Mouse (Mus musculus) embryonic facial prominence, embryonic 12.5 days (tissue): ENCODE measurements around the gene Cadm1. TPM values are rescaled to one million over a fixed set of nuclear protein-coding genes. Genes with fewer than 3 reads are reported as not detected.
A peak's percentile ranks its signal among the peaks of the same experiment; 100 is the strongest.

Experiments used
- ATAC-seq: fragments of 200-750 bp; cut with Nextera tagmentation; 2 replicates; pipeline ENCODE4 v1.8.0; 2017; ENCODE audit not compliant: insufficient number of reproducible peaks, insufficient read depth, low FRiP score, low TSS enrichment
- H3K27ac ChIP-seq: fragments of 300-500 bp; sonication (generic); 2 replicates; pipeline ENCODE4 v1.5.1; 2016; ENCODE audit warnings: mild to moderate bottlenecking
- H3K27me3 ChIP-seq: fragments of 300-500 bp; sonication (generic); 2 replicates; pipeline ENCODE4 v1.6.1; 2016; ENCODE audit warnings: mild to moderate bottlenecking, moderate library complexity
- H3K36me3 ChIP-seq: fragments of 300-500 bp; sonication (generic); 2 replicates; pipeline ENCODE4 v1.6.1; 2016; ENCODE audit warnings: mild to moderate bottlenecking
- H3K4me1 ChIP-seq: fragments of 300-500 bp; sonication (generic); 2 replicates; pipeline ENCODE4 v1.6.1; 2016
- H3K4me2 ChIP-seq: fragments of 300-500 bp; sonication (generic); replicated peaks from 2 replicates; pipeline ENCODE4 v1.6.1; 2016; ENCODE audit warnings: mild to moderate bottlenecking, moderate library complexity
- H3K4me3 ChIP-seq: fragments of 300-500 bp; sonication (generic); 2 replicates; pipeline ENCODE4 v1.5.1; 2016; ENCODE audit warnings: mild to moderate bottlenecking
- H3K9ac ChIP-seq: fragments of 300-500 bp; sonication (generic); 2 replicates; pipeline ENCODE4 v1.6.1; 2016; ENCODE audit warnings: mild to moderate bottlenecking, moderate library complexity
- H3K9me3 ChIP-seq: fragments of 300-500 bp; sonication (generic); 2 replicates; pipeline ENCODE4 v1.6.1; 2016; ENCODE audit warnings: mild to moderate bottlenecking, moderate library complexity
- WGBS: fragments of 180-500 bp; shearing (Covaris S2); methylation state at CpG from one replicate; pipeline ENCODE4 v1.1.7; 2016; 5-methylcytosine and 5-hydroxymethylcytosine counted together
- polyA plus RNA-seq: library from polyadenylated mRNA; unstranded; fragments of >200 nt; fragmentation: Nextera tagmentation; extraction: Ambion mirVana; gene quantifications from 2 replicates; pipeline ENCODE4 v1.2.1, GENCODE M21; 2016

Gene Cadm1
- polyA plus RNA-seq, 1 experiment from 2014 or later, result 73.9 TPM

GRCm38 (mm10) chr9:47552960-47553575 is 23.1 kb downstream of the Cadm1 start:
- 84% methylated on average over 10 of the region's 10 CpGs for WGBS
- Histone ChIP-seq H3K4me2 (no peak overlapping the region), H3K27me3 (no peaks in the 10 kb centered on the region), H3K36me3 (no peaks in the 10 kb centered on the region), H3K27ac (no peak overlapping the region), H3K9me3 (no peaks in the 10 kb centered on the region), H3K9ac (no peak overlapping the region), H3K4me3 (no peak overlapping the region), H3K4me1 (0 out of 2 replicates have a peak, but pooled peaks cover 2% of the 10 kb centered on the region)
- no peak for ATAC-seq

GRCm38 (mm10) chr9:47560726-47561125 is 30.8 kb downstream of the Cadm1 start:
- no peaks in the 10 kb centered on the region for H3K27me3 ChIP-seq
- H3K9ac ChIP-seq, result no peak overlapping the region
- WGBS, result 88% methylated on average over 3 of the region's 3 CpGs
- no peaks in the 10 kb centered on the region for H3K36me3 ChIP-seq
- no peak overlapping the region for H3K4me2 ChIP-seq
- H3K4me3 ChIP-seq, result no peak overlapping the region
- no peaks in the 10 kb centered on the region for H3K9me3 ChIP-seq
- ATAC-seq, result no peak
- 0 out of 2 replicates have a peak, but pooled peaks cover 2% of the 10 kb centered on the region for H3K4me1 ChIP-seq
- no peak overlapping the region for H3K27ac ChIP-seq

DNA sequence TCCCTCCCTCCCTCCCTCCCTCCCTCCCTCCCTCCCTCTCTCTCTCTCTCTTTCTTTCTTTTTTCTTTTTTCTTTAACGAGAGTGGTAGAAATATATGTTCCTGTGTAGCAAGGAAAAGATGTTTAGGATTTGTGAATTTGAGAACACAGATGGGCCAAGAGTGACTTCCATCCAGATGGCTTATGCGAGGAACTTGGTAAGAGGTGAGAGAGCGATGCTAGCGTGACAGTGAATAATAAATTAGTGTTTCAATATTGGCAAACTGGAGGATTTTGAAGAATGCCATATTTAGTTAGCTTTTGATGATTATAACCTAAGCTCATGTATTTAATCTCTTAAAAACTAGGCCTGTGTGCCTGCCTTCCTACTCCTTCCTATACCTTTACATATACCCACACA is 31.6 kb downstream of the Cadm1 start:
- H3K4me1 ChIP-seq, result no peaks in the 10 kb centered on the region
- no peaks in the 10 kb centered on the region for H3K27me3 ChIP-seq
- WGBS, result 89% methylated on average over 4 of the region's 4 CpGs
- no peak overlapping the region for H3K4me2 ChIP-seq
- no peaks in the 10 kb centered on the region for H3K9me3 ChIP-seq
- no peak overlapping the region for H3K4me3 ChIP-seq
- H3K27ac ChIP-seq, result no peak overlapping the region
- no peaks in the 10 kb centered on the region for H3K36me3 ChIP-seq
- no peak for ATAC-seq
- no peak overlapping the region for H3K9ac ChIP-seq

- WGBS, result 71% methylated on average over 5 of the region's 5 CpGs
- no peak for ATAC-seq
- H3K27ac ChIP-seq, result no peak overlapping the region
Measured at GRCm38 (mm10) chr9:47565088-47565487, 35.1 kb downstream of the Cadm1 start.

GRCm38 (mm10) chr9:47567873-47568272 is 37.9 kb downstream of the Cadm1 start:
- Histone ChIP-seq H3K4me2 (no peak overlapping the region), H3K27me3 (peaks cover 3% of the 10 kb centered on the region; the same call in 1 of the 2 replicates), H3K9me3 (no peaks in the 10 kb centered on the region), H3K36me3 (no peaks in the 10 kb centered on the region), H3K4me1 (peaks cover 4% of the 10 kb centered on the region; the same call in 1 of the 2 replicates), H3K9ac (no peak overlapping the region), H3K27ac (no peak overlapping the region), H3K4me3 (no peak overlapping the region)
- no peak for ATAC-seq
- WGBS, result 79% methylated on average over 6 of the region's 6 CpGs

More at GRCm38 (mm10) chr9:47565088-47565487, 35.1 kb downstream of the Cadm1 start:
- Histone ChIP-seq H3K27me3 (no peaks in the 10 kb centered on the region; the same call in 1 of the 2 replicates), H3K36me3 (no peaks in the 10 kb centered on the region), H3K9me3 (no peaks in the 10 kb centered on the region), H3K4me2 (no peak overlapping the region), H3K4me1 (no peaks in the 10 kb centered on the region), H3K9ac (no peak overlapping the region), H3K4me3 (no peak overlapping the region)

GRCm38 (mm10) chr9:47570184-47570583 is 40.2 kb downstream of the Cadm1 start:
- peaks cover 3% of the 10 kb centered on the region; the same call in 1 of the 2 replicates for H3K27me3 ChIP-seq
- H3K27ac ChIP-seq, result no peak overlapping the region
- H3K36me3 ChIP-seq, result no peaks in the 10 kb centered on the region
- no peaks in the 10 kb centered on the region for H3K9me3 ChIP-seq
- no peak for ATAC-seq
- no peak overlapping the region for H3K4me3 ChIP-seq
- 66% methylated on average over 4 of the region's 4 CpGs for WGBS
- H3K4me1 ChIP-seq, result peaks cover 13% of the 10 kb centered on the region
- no peak overlapping the region for H3K4me2 ChIP-seq
- H3K9ac ChIP-seq, result no peak overlapping the region

- H3K4me3 ChIP-seq, result no peak overlapping the region
- H3K9me3 ChIP-seq, result no peaks in the 10 kb centered on the region
- H3K27me3 ChIP-seq, result peaks cover 6% of the 10 kb centered on the region; the same call in 1 of the 2 replicates
- no peak overlapping the region for H3K9ac ChIP-seq
- no peak overlapping the region for H3K4me2 ChIP-seq
- 92% methylated on average over 7 of the region's 7 CpGs for WGBS
- no peak for ATAC-seq
- peaks cover 22% of the 10 kb centered on the region for H3K4me1 ChIP-seq
- H3K36me3 ChIP-seq, result no peaks in the 10 kb centered on the region
- no peak overlapping the region for H3K27ac ChIP-seq
Measured at GRCm38 (mm10) chr9:47571461-47571860, 41.5 kb downstream of the Cadm1 start.

GRCm38 (mm10) chr9:47572132-47572531 is 42.2 kb downstream of the Cadm1 start:
- peaks cover 7% of the 10 kb centered on the region; the same call in 1 of the 2 replicates for H3K27me3 ChIP-seq
- no peak overlapping the region for H3K4me3 ChIP-seq
- no peak overlapping the region for H3K9ac ChIP-seq
- H3K4me2 ChIP-seq, result no peak overlapping the region
- H3K9me3 ChIP-seq, result no peaks in the 10 kb centered on the region
- H3K36me3 ChIP-seq, result no peaks in the 10 kb centered on the region
- 76% methylated on average over 5 of the region's 5 CpGs for WGBS
- ATAC-seq, result no peak
- H3K27ac ChIP-seq, result no peak overlapping the region
- peaks cover 22% of the 10 kb centered on the region for H3K4me1 ChIP-seq

- peaks cover 22% of the 10 kb centered on the region for H3K4me1 ChIP-seq
- H3K36me3 ChIP-seq, result no peaks in the 10 kb centered on the region
- H3K4me2 ChIP-seq, result no peak overlapping the region
- peaks cover 7% of the 10 kb centered on the region; the same call in 1 of the 2 replicates for H3K27me3 ChIP-seq
- no peak overlapping the region for H3K4me3 ChIP-seq
- no peaks in the 10 kb centered on the region for H3K9me3 ChIP-seq
- WGBS, result 86% methylated on average over 7 of the region's 7 CpGs
- H3K27ac ChIP-seq, result no peak overlapping the region
- ATAC-seq, result no peak
- H3K9ac ChIP-seq, result no peak overlapping the region
Measured at GRCm38 (mm10) chr9:47573456-47573855, 43.5 kb downstream of the Cadm1 start.

GRCm38 (mm10) chr9:47574710-47575414 is 44.9 kb downstream of the Cadm1 start:
- ATAC-seq, result 0 out of 2 replicates have a peak, but pooled peaks have one; percentile 55
- H3K4me1 ChIP-seq, result peaks cover 22% of the 10 kb centered on the region
- no peaks in the 10 kb centered on the region for H3K36me3 ChIP-seq
- no peak overlapping the region for H3K9ac ChIP-seq
- peak overlapping the region; percentile 55 for H3K27ac ChIP-seq
- no peaks in the 10 kb centered on the region for H3K9me3 ChIP-seq
- H3K27me3 ChIP-seq, result peaks cover 7% of the 10 kb centered on the region; the same call in 1 of the 2 replicates
- 38% methylated on average over 7 of the region's 7 CpGs for WGBS
- no peak overlapping the region for H3K4me3 ChIP-seq
- no peak overlapping the region for H3K4me2 ChIP-seq

- Histone ChIP-seq H3K9me3 (no peaks in the 10 kb centered on the region), H3K27ac (no peak overlapping the region), H3K27me3 (peaks cover 7% of the 10 kb centered on the region; the same call in 1 of the 2 replicates), H3K36me3 (no peaks in the 10 kb centered on the region), H3K4me2 (no peak overlapping the region), H3K4me3 (no peak overlapping the region), H3K9ac (no peak overlapping the region), H3K4me1 (peaks cover 18% of the 10 kb centered on the region)
- 56% methylated on average over 11 of the region's 11 CpGs for WGBS
- no peak for ATAC-seq
Measured at GRCm38 (mm10) chr9:47575764-47576163, 45.8 kb downstream of the Cadm1 start.

DNA sequence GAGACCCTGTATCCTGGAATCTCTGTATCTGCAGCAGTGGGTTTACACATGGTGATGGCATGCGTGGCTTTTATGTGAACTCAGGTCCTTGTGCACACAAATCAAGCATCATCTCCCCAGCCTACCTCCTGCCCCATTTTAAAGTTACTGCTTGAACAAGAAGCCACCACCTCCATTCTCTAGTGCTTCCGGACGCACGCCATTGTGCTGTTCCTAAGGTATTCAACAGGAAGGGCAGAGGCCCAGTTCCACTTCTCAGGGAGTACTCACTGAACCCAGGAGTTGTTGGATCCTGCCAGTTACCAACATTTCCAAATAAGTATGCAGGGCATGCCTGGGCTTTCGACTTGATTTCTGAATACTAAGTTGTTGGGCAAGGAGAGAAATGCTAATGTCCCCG is 49.5 kb downstream of the Cadm1 start:
- no peak for ATAC-seq
- Histone ChIP-seq H3K4me2 (no peak overlapping the region), H3K4me1 (peaks cover 23% of the 10 kb centered on the region), H3K4me3 (no peak overlapping the region), H3K27ac (no peak overlapping the region), H3K36me3 (no peaks in the 10 kb centered on the region), H3K9ac (no peak overlapping the region), H3K9me3 (no peaks in the 10 kb centered on the region), H3K27me3 (peaks cover 4% of the 10 kb centered on the region; the same call in 1 of the 2 replicates)
- WGBS, result 93% methylated on average over 6 of the region's 6 CpGs
